Mouse (Mus musculus): Measurements from ENCODE around the gene Cys1.
A peak's percentile ranks its signal among the peaks of the same experiment; 100 is the strongest.
"Not testable (repeated sequence)": the region's sequence is repeated elsewhere in the genome, so short reads cannot be mapped to it uniquely, and the experiment has no call there.

Cys1 gene

DNA sequence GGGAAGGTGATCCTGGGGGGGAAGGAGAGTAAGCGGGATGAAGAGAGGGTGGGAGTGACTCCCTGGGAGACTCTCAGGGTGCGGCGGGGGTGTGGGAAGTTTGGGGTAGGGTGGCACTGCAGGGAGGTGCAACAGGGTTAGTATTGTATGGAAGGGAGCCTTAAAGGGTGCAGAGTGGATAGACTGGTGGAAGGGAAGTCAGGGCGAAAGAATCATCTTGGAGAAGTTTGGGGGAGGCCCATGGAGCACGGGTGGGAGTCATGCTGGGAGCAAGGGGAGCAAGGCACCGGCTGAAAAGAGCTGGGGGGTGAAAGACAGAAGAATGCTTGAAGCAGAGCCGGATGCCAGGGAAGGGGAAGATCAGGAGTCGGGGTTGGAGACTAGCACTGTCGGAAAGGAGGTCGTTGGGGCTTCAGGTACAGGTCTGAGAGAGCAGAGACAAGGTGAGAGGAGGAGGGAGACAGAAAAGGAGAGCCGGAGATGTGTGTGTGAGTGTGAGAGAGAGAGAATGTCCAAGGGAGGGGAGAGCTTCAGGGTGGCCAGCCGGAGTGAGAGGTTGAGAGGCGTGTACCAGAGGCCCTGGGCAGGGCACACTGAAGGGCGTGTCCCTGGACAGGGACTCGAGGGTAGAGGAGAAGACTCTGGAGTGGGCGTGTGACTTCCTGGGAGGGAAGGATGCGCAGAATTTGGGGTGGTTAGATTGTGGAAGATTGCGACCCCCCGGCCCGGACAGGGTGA, at the start of gene Cys1:
Gene Cys1 (minus strand): TSS at position 528 of the 738 bp plus-strand sequence.
- peak; percentile 66 to 77 for DNase-seq

DNA sequence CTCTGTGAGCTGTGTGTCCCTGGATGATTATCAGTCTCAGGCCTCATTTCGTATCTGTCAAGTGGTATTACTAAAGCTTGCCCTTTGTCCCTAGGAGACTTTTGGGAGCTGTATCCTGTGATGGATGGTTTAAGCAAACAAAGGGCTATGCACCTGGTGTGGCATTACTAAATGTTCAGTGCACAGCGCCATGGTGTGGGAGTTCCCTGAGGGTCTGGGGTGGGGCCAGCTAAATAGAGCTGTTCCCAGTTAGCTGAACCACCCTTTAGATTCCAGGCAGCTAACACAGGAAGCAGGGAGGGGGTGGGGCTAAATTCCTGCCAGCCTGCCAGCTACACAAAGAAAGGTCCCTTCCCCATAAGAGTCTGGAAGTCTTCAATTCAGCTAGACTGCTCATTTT, 42.8 kb upstream of the Cys1 start:
- DNase-seq, result peak; percentile 61 to 77

DNA sequence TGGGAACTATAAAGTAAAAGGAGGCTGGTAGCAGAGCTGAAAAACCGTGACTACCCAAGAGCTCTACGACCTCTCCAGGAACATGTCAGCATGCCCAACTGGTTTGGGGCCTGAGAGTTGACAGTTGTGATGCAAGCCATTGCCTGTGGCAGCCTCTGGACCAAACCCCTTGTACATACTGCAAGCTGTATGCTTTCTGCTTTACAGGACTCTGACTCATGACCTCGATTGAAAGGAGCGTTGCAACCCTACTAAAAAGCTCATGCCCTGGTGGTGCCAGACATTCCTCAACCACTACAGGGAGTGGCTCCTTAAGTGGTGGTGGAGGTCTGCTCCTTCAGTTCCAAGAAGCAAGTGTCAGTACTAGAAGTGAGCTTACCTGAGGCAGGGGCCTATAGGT, 42.2 kb upstream of the Cys1 start:
- DNase-seq, result peak in 1 of 2 experiments; percentile 19

DNA sequence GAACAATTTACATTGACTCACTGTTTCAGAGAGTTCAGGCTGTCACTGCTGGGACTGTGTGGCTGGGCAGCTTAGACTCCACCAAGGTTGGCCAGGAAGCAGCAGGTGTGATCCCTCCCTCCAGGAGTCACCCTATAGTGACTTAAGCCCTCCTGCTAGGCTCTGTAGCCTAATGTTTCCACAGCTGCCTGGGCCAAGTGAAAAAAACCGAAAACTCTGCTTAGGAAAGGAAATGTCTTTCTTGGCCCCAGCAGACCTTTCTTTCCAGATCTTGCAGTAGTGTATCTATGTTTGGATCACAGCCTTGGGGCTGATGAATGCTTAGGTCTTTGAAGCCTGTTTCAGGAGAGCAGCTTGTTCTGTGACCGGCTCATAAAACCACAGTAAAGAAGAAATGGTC, 41.8 kb upstream of the Cys1 start:
- DNase-seq, result no peak

DNA sequence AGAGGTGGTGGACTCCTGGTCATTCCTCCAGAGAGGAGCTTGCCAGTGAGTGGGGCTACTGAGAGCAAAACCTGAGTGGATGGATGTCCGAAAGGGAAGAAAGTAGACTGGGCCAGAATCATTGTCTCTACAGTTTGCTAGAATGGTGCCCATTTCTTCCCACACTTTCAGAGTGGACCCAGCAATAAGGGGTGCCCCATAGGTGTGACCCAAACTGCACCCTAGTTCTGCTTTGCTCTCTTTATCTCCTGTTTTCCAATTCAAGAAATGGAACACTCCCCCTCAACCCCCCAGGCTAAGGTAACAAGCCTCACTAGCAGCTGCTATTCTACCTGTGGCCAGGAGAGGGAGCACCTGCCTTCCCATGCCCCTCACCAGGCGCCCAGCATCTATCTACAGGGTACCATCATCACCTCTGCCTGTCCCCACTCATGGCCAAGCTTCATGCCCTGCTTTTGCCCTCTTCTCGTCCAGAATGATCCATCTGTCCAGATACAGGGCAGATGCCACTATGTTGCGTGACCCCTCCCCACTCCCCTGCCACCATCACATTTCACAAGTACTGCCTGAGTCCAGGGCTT, 35.2 kb upstream of the Cys1 start:
- peak; percentile 68 to 76 for DNase-seq

DNA sequence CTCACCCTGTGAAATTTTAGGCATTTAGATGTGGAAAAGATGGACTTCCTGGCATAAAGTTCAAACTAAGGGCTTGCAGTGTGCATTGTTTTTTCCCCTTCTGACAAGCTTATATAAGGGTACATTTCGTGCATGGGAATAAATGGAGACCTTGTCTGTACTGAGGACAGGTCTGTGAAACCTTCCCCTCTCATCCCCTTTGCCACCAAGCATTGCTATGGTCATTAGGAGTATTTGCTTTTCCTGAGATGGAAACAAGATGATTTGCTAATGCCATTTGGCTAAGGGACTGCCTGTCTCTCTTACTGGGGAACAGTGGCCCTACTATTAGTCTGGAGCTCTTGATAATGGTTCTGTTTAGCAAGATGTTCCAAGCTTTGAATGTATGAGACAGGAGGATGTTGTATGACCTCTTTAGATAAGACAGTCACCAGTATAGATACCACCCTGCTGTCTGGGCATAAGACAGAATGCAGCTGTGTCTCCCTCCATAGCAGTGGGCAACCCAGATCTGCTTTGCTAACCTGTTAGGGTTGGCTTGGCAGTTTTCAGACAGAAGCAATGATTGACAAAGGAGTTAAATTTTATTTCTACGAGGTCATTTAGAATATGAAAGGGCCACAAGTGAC, 33.8 kb upstream of the Cys1 start:
- DNase-seq, result no peak

DNA sequence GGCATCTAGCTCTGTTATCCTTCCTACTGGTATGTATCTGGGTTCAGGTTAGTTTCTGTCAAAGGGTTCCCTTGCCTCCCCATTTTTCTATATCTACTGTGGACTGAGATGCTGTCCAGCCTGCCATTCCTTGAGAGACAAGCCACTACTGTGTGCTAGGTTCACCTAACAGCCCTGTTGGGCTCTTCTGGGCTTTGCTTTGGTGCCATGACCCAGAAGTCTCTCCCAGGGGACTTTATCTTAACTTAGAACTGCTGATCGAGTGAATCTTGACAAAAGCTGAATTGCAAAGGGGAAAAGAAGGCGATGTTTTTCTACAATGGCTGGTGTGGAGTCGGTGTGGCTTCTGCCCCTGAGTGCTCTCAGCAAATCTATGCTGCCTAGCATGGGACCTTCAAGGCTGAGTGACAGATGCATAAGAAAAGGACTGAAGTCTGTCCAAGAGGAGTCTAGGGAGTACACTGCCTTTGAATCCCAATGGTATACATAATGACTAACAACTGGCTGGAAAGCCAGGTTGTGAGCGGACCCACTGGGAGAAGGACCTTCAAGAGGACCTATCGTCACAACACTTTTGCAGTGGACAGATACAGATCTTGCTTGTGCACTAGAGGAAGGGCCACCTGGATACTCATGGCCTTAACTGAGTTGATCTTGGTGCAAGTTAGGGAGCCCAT, 33.1 kb upstream of the Cys1 start:
- no peak for DNase-seq

DNA sequence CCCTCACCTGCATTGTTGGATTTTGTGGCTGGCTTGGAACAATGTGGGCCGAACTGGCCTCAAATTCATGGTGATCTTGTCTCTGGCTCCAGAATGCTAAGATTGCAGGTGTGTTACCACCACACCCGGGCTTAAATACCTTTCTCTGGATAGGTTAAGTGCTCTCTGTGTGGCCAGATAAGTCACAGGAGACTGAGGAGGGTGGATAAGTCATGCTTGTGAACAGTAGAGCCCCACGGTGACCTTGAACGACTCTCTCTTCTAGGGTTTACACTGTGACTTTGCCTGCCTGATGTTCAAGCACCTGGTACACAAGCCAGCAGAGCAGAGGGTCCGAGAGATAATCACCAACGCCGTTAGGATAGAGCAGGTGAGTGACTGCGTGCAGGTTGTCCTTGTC, 30.8 kb upstream of the Cys1 start:
- DNase-seq, result no peak

DNA sequence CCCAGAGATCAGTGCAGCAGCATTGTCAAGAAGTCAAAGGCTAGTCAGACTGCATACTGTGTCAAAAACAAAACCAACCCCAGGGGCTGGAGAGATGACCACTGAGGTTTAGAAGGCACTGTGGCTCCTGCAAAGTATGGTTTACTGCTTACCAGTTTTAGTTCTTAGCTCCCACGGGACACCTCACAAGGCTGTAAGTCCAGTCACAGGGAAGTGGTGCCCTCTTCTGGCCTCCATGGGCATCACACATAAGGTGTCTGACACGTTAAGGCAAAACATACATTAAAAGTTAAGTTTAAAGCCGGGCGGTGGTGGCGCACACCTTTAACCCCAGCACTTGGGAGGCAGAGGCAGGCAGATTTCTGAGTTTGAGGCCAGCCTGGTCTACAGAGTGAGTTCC, 29.1 kb upstream of the Cys1 start:
- peak; percentile 45 to 64 for DNase-seq

DNA sequence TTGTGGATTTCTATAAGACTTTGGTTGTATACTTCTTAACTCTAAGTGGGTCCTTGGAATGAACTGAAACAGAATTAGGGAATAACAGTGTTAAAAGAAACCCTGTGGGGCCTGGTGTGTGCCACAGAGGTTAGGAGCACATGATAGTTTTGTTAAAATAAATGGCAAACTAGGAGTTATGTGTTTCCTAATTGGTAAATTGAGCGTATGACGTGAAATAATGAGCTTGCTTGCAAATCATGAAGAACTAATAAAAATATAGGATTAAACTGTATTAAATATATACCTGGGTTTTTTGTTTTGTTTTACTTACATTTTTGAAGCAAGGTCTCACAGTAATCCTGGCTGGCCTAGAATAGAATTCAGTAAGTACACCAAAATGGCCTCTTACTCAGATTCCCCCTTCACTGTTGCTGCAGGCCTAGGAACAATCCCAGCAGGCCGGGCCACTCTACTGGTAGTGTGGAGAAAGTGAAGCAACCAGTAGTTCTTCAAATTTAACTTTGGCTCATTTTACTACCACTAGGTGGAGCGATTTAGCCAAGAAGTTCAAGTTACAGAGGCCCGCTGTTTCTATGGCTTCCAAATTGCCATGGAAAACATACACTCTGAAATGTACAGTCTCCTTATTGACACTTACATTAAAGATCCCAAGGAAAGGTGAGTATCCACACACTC, 28.4 kb upstream of the Cys1 start:
- peak; percentile 71 to 82 for DNase-seq

DNA sequence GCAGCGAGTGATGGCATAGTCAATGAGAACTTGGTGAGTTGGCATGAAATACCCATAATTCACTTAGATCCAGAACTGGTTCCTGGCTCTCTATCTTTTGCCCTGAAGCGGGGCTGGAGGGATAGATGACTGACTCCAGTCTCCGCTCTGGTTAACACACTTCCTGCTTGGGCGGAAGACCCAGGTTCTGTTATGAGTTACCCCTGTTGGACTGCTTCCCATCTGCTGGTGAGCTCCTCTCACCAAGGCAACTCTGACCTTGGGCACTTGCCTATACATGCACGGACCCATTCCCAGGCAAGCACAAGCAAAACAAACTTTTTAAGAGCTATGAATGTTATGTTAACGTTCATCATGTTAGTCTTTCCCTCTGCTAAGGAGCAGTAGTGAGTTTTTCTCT, 27.8 kb upstream of the Cys1 start:
- DNase-seq, result peak in 1 of 2 experiments; percentile 51

DNA sequence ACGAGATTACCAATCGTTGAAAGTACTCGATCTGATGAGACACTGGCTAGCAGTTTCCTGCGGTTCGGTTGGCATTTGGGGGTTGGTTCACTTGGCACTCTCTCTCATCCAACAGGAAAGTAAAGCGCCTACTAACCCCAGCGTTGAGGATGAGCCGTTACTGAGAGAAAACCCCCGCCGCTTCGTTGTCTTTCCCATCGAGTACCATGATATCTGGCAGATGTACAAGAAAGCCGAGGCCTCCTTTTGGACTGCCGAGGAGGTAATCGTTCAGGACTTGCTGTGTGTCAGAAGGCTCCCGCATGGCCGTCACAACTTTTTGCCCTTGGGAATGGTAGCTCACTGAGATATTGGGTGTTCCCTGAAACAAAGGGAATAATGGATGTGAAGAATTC, 27.2 kb upstream of the Cys1 start:
- DNase-seq, result peak in 1 of 2 experiments; percentile 46

DNA sequence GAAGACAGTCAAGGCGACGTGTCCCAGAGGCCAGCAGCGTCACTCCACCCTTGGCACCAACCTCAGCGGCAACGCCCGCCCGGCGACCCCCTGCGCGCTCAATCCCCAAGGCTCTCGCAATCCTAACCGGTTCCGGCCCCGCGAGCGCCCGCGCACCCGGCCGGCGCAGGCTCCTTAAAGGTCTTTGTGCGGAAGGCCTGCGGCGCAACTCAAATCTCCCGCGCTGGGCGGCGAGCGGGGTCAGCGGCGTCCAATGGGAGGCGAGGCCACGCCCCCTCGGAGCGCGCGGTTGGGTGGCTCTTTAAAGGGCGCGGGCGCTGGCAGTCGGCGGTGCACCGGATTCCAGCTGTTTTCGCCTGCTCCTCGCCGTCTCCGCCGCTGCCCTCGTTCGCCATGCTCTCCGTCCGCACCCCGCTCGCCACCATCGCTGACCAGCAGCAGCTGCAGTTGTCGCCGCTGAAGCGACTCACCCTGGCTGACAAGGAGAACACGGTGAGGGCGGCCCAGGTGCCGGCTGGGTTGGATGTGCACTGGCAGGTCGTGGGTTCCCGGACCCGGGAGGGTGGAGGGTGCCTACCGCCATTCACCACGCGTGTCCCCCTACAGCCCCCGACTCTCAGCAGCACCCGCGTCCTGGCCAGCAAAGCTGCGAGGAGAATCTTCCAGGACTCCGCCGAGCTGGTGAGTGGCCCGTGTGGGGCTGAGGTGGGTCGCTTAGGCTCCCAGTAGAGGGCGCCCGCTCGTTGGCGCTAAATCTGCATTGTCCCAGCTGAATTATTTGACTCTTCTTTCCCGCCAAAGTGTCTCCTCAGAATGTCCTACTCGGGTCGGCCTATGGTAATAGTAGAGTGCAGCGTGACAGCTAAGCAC, 26.6 kb upstream of the Cys1 start, which contains the start of gene Rrm2:
Gene Rrm2 (plus strand): TSS at position 288 of the 870 bp plus-strand sequence.
- peak; percentile 98 for DNase-seq

DNA sequence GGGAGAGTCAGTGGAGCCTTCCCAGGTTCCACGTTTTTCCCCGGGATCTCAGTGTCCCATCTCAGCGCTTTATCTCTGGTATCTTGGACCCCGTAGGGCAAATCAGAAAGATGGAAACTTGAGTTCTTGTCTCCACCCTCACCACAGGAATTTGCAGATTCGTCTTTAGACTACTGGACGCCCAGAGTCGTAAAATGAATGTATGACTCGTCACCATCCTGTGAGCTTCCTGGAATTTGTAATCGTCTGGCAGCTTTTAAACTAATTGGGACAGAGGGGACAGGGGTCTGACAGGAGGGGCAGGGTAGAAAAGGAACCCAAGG, 25.8 kb upstream of the Cys1 start:
- peak in 1 of 2 experiments; percentile 27 for DNase-seq

DNA sequence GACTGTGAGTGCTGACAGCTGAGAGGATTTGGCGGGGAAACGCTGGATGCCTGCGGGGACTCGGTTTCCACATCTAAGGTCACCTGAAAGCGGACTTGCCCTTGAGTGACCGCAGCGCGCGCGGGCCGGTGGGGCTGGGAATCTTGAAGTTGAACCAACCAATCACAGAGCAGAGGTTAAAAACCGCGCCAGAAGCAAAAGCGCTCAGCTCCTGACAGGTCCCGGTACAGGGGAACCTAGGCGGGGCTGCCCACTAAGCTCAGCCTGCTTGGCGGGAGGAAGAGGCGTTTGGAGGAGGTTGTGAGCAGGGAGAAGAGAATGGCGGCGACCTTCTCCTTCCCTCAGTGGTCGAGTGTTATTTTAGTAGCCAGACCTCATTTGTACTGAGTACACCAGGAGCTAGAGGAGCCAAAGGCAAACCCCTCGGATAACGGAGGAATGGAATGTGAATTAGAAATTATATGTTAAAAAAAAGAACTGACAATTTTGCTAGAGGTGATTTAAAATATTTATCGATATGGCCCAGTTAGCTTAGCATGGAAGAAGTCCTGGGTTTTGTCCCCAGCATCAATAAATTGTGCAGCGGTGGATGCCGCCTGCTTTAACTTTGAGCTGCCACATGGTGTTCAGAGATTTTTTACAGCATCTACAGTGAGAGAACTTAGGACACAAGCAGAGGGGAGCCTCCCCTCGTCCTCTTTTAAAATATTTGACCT, 25.3 kb upstream of the Cys1 start:
- peak; percentile 72 to 81 for DNase-seq

DNA sequence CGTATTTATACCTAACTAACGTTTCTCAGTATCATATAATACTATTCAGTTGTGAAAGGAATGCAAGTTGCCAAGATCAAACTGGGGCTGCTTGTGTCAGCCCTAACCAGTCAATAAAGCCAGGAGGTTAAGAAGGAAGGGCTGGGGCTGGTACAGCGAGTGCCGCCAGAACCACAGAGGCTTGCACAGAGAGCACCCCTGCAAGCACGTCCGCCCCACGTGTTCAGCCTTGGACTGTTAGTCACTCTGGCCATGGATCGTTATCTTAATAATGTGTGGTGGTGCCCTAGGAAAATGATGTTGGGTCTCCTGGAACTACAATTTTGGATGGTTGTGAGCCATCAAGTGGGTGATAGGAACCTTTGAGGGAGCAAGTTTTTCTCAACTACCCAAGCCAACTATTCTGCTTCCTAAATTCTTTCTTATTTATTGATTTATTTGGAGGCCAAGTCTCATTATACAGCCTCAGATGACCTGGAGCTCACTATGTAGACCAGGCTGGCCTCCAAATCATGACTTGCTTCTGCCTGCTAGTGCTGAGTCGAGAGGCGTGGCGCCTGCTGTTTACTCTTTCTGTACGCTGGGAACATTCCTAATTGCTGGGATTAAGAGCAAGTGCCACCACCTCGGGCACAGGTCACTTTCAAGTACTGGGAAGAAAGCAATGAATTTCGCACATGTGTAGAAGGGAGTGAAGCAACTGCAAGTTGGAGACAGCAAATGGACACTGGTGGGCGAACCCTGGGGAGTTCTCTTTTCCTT, 24.1 kb upstream of the Cys1 start:
- no peak for DNase-seq

DNA sequence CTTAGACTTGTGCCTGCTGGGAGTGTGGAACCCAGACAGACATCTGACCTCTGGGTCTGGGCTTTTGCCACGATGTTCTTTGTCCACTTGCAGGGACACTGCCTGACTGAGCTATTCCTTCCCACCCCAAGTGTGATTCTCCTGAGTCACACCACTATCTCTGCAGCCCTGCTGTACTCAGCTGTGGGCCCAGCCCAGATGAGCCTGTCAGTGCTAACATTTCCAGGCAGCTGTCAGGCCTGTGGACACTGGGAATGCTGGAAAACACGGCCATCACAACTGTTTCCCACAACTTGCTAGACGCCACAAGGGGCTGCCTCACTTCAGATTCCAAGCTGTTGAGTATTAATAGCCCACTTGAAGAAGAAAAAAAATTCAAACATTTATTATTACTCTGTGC, 21.4 kb upstream of the Cys1 start:
- no peak for DNase-seq

DNA sequence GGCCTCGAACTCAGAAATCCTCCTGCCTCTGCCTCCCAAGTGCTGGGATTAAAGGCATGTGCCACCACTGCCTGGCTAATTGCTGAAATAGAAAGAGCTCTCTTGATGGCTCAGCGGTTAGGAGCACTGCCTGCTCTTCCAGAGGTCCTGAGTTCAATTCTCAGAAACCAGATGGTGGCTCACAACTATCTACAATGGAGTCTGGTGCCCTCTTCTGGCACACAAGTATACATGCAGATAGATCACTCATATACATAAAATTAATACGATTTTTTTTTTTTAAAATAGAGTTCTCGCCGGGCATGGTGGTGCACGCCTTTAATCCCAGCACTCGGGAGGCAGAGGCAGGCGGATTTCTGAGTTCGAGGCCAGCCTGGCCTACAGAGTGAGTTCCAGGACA, 20.0 kb upstream of the Cys1 start:
- DNase-seq, result not testable (repeated sequence)

DNA sequence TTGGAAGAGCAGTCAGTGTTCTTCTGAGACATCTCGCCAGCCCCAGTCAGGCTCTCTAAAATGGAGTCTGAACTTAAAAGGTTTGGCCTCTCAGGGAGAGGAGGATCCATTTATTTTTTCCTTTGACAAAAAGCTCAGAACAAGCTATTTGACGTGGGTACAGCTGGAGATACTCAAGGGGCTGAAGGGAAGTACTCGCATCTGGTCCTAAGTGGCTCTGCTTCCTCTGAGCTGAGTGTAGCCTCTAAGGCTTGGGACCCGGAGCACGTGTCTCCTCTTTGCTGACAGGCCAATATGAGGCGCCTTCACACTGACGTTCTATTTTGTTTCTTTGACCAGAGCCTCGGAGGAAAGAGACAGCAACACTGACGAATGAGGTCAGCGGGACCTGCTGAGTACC, 18.0 kb upstream of the Cys1 start:
- DNase-seq, result no peak

DNA sequence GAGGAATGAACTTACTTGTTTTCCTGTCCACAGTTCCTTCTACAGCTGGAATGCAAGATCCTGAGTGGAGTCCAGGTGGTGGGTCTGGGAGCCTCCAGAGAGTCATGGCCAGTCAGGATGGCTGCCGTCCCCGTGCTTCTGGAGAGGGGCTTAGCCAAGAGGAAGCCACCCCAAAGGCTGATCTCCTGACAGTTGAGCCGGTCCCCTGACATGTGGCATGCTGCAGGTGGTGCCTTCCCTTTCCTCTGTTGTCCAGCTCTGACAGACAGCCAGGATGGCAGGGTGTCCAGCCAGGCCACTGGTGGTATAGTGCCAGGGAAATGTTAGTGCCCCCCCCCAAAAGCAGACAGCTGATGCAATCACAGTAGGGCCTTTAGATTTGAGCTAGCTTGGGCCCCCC, 16.9 kb upstream of the Cys1 start:
- DNase-seq, result no peak
